Mouse (Mus musculus) heart, embryonic 11.5 days (tissue): Measurements from ENCODE around the gene Ccdc120. TPM values are rescaled to one million over a fixed set of nuclear protein-coding genes. Genes with fewer than 3 reads are reported as not detected.

Experiments used
- ATAC-seq: fragments of 200-750 bp; cut with Nextera tagmentation; replicated peaks from 2 replicates; pipeline ENCODE4 v1.8.0; 2017; ENCODE audit warnings: moderate library complexity; ENCODE audit not compliant: insufficient number of reproducible peaks, low FRiP score, low TSS enrichment
- H3K27ac ChIP-seq: fragments of 300-500 bp; sonication (generic); 2 replicates; pipeline ENCODE4 v1.5.1; 2014; ENCODE audit warnings: mild to moderate bottlenecking, low read depth, low read length
- H3K27me3 ChIP-seq: fragments of 300-500 bp; sonication (generic); 2 replicates; pipeline ENCODE4 v1.6.1; 2014; ENCODE audit warnings: mild to moderate bottlenecking, low read length, mixed read lengths; ENCODE audit not compliant: control insufficient read depth, insufficient read depth
- H3K36me3 ChIP-seq: fragments of 300-500 bp; sonication (generic); 2 replicates; pipeline ENCODE4 v1.6.1; 2014; ENCODE audit warnings: mild to moderate bottlenecking, low read length, moderate library complexity, mixed read lengths; ENCODE audit not compliant: control insufficient read depth, insufficient read depth
- H3K4me1 ChIP-seq: fragments of 300-500 bp; sonication (generic); 2 replicates; pipeline ENCODE4 v1.6.1; 2014; ENCODE audit warnings: low read length; ENCODE audit not compliant: control insufficient read depth, insufficient read depth
- H3K4me2 ChIP-seq: fragments of 300-500 bp; sonication (generic); 2 replicates; pipeline ENCODE4 v1.6.1; 2014; ENCODE audit warnings: mild to moderate bottlenecking, moderate library complexity
- H3K4me3 ChIP-seq: fragments of 300-500 bp; sonication (generic); 2 replicates; pipeline ENCODE4 v1.5.1; 2014; ENCODE audit warnings: low read depth, low read length
- H3K9ac ChIP-seq: fragments of 300-500 bp; sonication (generic); 2 replicates; pipeline ENCODE4 v1.6.1; 2014; ENCODE audit warnings: mild to moderate bottlenecking, low read depth, low read length, moderate library complexity
- H3K9me3 ChIP-seq: fragments of 300-500 bp; sonication (generic); replicated peaks from 2 replicates; pipeline ENCODE4 v1.6.1; 2016; ENCODE audit warnings: low read length; ENCODE audit not compliant: control insufficient read depth
- WGBS: fragments of 180-500 bp; shearing (Covaris S2); extraction: QIAGEN DNeasy Blood & Tissue Kit; methylation state at CpG from one replicate; pipeline ENCODE4 v1.1.7; 2014; ENCODE audit not compliant: insufficient replicate concordance; 5-methylcytosine and 5-hydroxymethylcytosine counted together
- polyA plus RNA-seq: library from polyadenylated mRNA; unstranded; fragments of >200 nt; fragmentation: Nextera tagmentation; extraction: Ambion mirVana; gene quantifications from 2 replicates; pipeline ENCODE4 v1.2.1, GENCODE M21; 2014

Ccdc120 gene
- polyA plus RNA-seq, 1 experiment from 2014 or later: 5.2 TPM

- H3K9ac ChIP-seq: no peak overlapping the region
- 38% methylated on average over 6 of the region's 6 CpGs for WGBS
- H3K4me3 ChIP-seq: peak overlapping the region; percentile 67; the same call in 1 of the 2 replicates
- no peak overlapping the region for H3K27ac ChIP-seq
- no peaks in the 10 kb centered on the region for H3K27me3 ChIP-seq
- H3K4me1 ChIP-seq: no peaks in the 10 kb centered on the region
- H3K9me3 ChIP-seq: no peaks in the 10 kb centered on the region
- H3K4me2 ChIP-seq: peak overlapping the region; percentile 51
- ATAC-seq: no peak
- H3K36me3 ChIP-seq: no peaks in the 10 kb centered on the region; the same call in 1 of the 2 replicates
These were observed 54.2 kb downstream of the Ccdc120 start for GRCm38 (mm10) chrX:7696520-7696919.

GRCm38 (mm10) chrX:7692862-7693261 lies 57.8 kb downstream of the Ccdc120 start:
- H3K9me3 ChIP-seq: no peaks in the 10 kb centered on the region
- no peaks in the 10 kb centered on the region for H3K4me1 ChIP-seq
- no peak overlapping the region for H3K4me3 ChIP-seq
- no peaks in the 10 kb centered on the region for H3K36me3 ChIP-seq
- H3K27ac ChIP-seq: no peak overlapping the region
- H3K4me2 ChIP-seq: no peak overlapping the region
- no peak for ATAC-seq
- H3K27me3 ChIP-seq: no peaks in the 10 kb centered on the region
- 33% methylated on average over 4 of the region's 4 CpGs for WGBS
- H3K9ac ChIP-seq: no peak overlapping the region

DNA sequence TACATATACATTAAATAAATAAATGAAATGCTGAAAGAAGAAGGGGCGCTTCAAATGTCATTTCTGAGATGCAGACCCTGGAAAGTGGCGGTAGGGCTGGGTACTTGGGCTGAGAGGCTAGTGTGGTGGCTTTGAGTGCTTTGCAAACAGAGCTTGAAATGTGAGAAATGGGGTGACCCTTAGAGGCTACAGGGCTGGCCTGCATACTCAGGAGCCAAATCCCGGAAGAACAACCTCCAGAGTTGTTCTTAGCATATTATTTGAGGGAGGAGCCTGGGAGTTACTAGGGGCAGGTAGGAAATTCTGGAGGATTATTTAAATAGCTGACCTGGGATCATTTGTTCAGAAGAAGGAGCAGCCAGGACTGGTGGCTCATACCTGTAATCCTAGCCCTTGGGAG lies 60.2 kb downstream of the Ccdc120 start:
- no peak for ATAC-seq
- H3K9ac ChIP-seq: no peak overlapping the region
- no peak overlapping the region for H3K4me3 ChIP-seq
- no peaks in the 10 kb centered on the region for H3K27me3 ChIP-seq
- H3K9me3 ChIP-seq: no peaks in the 10 kb centered on the region
- H3K4me2 ChIP-seq: no peak overlapping the region
- no peaks in the 10 kb centered on the region for H3K36me3 ChIP-seq
- WGBS: 52% methylated on average over 3 of the region's 3 CpGs
- no peaks in the 10 kb centered on the region for H3K4me1 ChIP-seq
- H3K27ac ChIP-seq: no peak overlapping the region

GRCm38 (mm10) chrX:7688321-7688720 lies 62.4 kb downstream of the Ccdc120 start:
- ATAC-seq: no peak
- Histone ChIP-seq H3K9me3 (no peaks in the 10 kb centered on the region), H3K9ac (no peak overlapping the region), H3K4me2 (no peak overlapping the region), H3K4me3 (no peak overlapping the region), H3K4me1 (no peaks in the 10 kb centered on the region), H3K27me3 (no peaks in the 10 kb centered on the region), H3K36me3 (no peaks in the 10 kb centered on the region), H3K27ac (no peak overlapping the region)
- 79% methylated on average over 2 of the region's 2 CpGs for WGBS

Other genes starting within 250 kb of the Ccdc120 start
- gene Foxp3, start 177.3 kb downstream of the Ccdc120 start, polyA plus RNA-seq: 0.07 TPM in 1 of 2 replicates, not detected in the other
- gene Ppp1r3f, start 176.6 kb downstream of the Ccdc120 start, polyA plus RNA-seq: 1.1 and 1.6 TPM in 2 replicates
- 17.4 and 18.7 TPM in 2 replicates for gene Ccdc22, start 145.4 kb downstream of the Ccdc120 start, polyA plus RNA-seq
- not detected in 2 replicates for gene Cacna1f, start 143.8 kb downstream of the Ccdc120 start, polyA plus RNA-seq
- 0.74 and 1.6 TPM in 2 replicates for gene Syp, start 112.4 kb downstream of the Ccdc120 start, polyA plus RNA-seq
- 4.4 and 5.2 TPM in 2 replicates for gene Prickle3, start 93.6 kb downstream of the Ccdc120 start, polyA plus RNA-seq
- 171 and 181 TPM in 2 replicates for gene Plp2, start 79.5 kb downstream of the Ccdc120 start, polyA plus RNA-seq
- gene Magix, start 69.7 kb downstream of the Ccdc120 start, polyA plus RNA-seq: not detected in 2 replicates
- gene Gpkow, start 53.8 kb downstream of the Ccdc120 start, polyA plus RNA-seq: 31.2 and 35.7 TPM in 2 replicates
- 16.0 and 16.2 TPM in 2 replicates for gene Wdr45, start 36.6 kb downstream of the Ccdc120 start, polyA plus RNA-seq
- gene Gm45208, start 28.7 kb downstream of the Ccdc120 start, polyA plus RNA-seq: 0.34 TPM in 1 of 2 replicates, not detected in the other
- 52.3 and 55.9 TPM in 2 replicates for gene Praf2, start 22.5 kb downstream of the Ccdc120 start, polyA plus RNA-seq
- 12.1 and 15.0 TPM in 2 replicates for gene Tfe3, start 11.7 kb upstream of the Ccdc120 start, polyA plus RNA-seq
- gene Gripap1, start 38.9 kb upstream of the Ccdc120 start, polyA plus RNA-seq: 26.5 and 26.8 TPM in 2 replicates
- 1.6 TPM in 2 replicates for gene Kcnd1, start 71.4 kb upstream of the Ccdc120 start, polyA plus RNA-seq
- 22.9 and 23.7 TPM in 2 replicates for gene Otud5, start 90.5 kb upstream of the Ccdc120 start, polyA plus RNA-seq
- gene Pim2, start 127.4 kb upstream of the Ccdc120 start, polyA plus RNA-seq: 5.2 and 5.7 TPM in 2 replicates
- gene Slc35a2, start 133.1 kb upstream of the Ccdc120 start, polyA plus RNA-seq: 16.9 and 19.1 TPM in 2 replicates
- 81.0 and 88.2 TPM in 2 replicates for gene Pqbp1, start 148.4 kb upstream of the Ccdc120 start, polyA plus RNA-seq
- gene Timm17b, start 148.5 kb upstream of the Ccdc120 start, polyA plus RNA-seq: 135 and 152 TPM in 2 replicates
- not detected in 2 replicates for gene Gm10491, start 156.9 kb upstream of the Ccdc120 start, polyA plus RNA-seq
- not detected in 2 replicates for gene Gm10490, start 158.6 kb upstream of the Ccdc120 start, polyA plus RNA-seq
- gene Pcsk1n, start 168.9 kb upstream of the Ccdc120 start, polyA plus RNA-seq: 0.10 and 0.23 TPM in 2 replicates
- gene Eras, start 177.7 kb upstream of the Ccdc120 start, polyA plus RNA-seq: not detected in 2 replicates
- gene Hdac6, start 197.0 kb upstream of the Ccdc120 start, polyA plus RNA-seq: 23.8 and 27.2 TPM in 2 replicates
- 13.7 and 16.6 TPM in 2 replicates for gene Gata1, start 227.2 kb upstream of the Ccdc120 start, polyA plus RNA-seq